Mouse (Mus musculus) neural tube, embryonic 11.5 days (tissue): ENCODE data around the gene Cxcl13. TPM values are rescaled to one million over a fixed set of nuclear protein-coding genes. Genes with fewer than 3 reads are reported as not detected.

Experiments used
- ATAC-seq: fragments of 200-750 bp; cut with Nextera tagmentation; 2 replicates; pipeline ENCODE4 v1.8.0; 2017; ENCODE audit warnings: moderate number of reproducible peaks, mild to moderate bottlenecking, moderate TSS enrichment, moderate library complexity; ENCODE audit not compliant: insufficient read depth, low FRiP score, low TSS enrichment
- DNase-seq: peaks from one replicate; pipeline ENCODE4 v3.0.0-alpha.2; 2015; ENCODE audit warnings: low spot score
- H3K27ac ChIP-seq: fragments of 300-500 bp; sonication (generic); 2 replicates; pipeline ENCODE4 v1.5.1; 2014; ENCODE audit warnings: low read depth, mild to moderate bottlenecking, low read length
- H3K27me3 ChIP-seq: fragments of 300-500 bp; sonication (generic); 2 replicates; pipeline ENCODE4 v1.6.1; 2014; ENCODE audit warnings: mild to moderate bottlenecking, low read length, mixed read lengths; ENCODE audit not compliant: control insufficient read depth, insufficient read depth
- H3K36me3 ChIP-seq: fragments of 300-500 bp; sonication (generic); 2 replicates; pipeline ENCODE4 v1.6.1; 2014; ENCODE audit warnings: mild to moderate bottlenecking, low read length, moderate library complexity, mixed read lengths; ENCODE audit not compliant: control insufficient read depth, insufficient read depth
- H3K4me1 ChIP-seq: fragments of 300-500 bp; sonication (generic); 2 replicates; pipeline ENCODE4 v1.6.1; 2014; ENCODE audit warnings: low read length, mixed read lengths; ENCODE audit not compliant: control insufficient read depth, insufficient read depth
- H3K4me2 ChIP-seq: fragments of 300-500 bp; sonication (generic); 2 replicates; pipeline ENCODE4 v1.6.1; 2014; ENCODE audit warnings: low read depth, mild to moderate bottlenecking, moderate library complexity
- H3K4me3 ChIP-seq: fragments of 300-500 bp; sonication (generic); 2 replicates; pipeline ENCODE4 v1.5.1; 2014; ENCODE audit warnings: low read depth, low read length
- H3K9ac ChIP-seq: fragments of 300-500 bp; sonication (generic); 2 replicates; pipeline ENCODE4 v1.6.1; 2014; ENCODE audit warnings: mild to moderate bottlenecking, low read length
- H3K9me3 ChIP-seq: fragments of 300-500 bp; sonication (generic); 2 replicates; pipeline ENCODE4 v1.6.1; 2016; ENCODE audit warnings: low read length; ENCODE audit not compliant: control insufficient read depth
- WGBS: fragments of 180-500 bp; shearing (Covaris S2); extraction: QIAGEN DNeasy Blood & Tissue Kit; methylation state at CpG from one replicate; pipeline ENCODE4 v1.1.7; 2014; 5-methylcytosine and 5-hydroxymethylcytosine counted together
- polyA plus RNA-seq: library from polyadenylated mRNA; unstranded; fragments of >200 nt; fragmentation: Nextera tagmentation; extraction: Ambion mirVana; gene quantifications from 2 replicates; pipeline ENCODE4 v1.2.1, GENCODE M21; 2014

Gene Cxcl13
- polyA plus RNA-seq, 1 experiment from 2014 or later = 0.33 TPM

GRCm38 (mm10) chr5:96008274-96008842 lies 51.6 kb downstream of the Cxcl13 start:
- no peak overlapping the region for H3K4me3 ChIP-seq
- H3K9ac ChIP-seq = no peak overlapping the region
- DNase-seq = no peak
- WGBS = 81% methylated on average over 7 of the region's 7 CpGs
- H3K4me1 ChIP-seq = no peaks in the 10 kb centered on the region
- no peak overlapping the region for H3K4me2 ChIP-seq
- H3K27ac ChIP-seq = no peak overlapping the region
- no peaks in the 10 kb centered on the region for H3K27me3 ChIP-seq
- ATAC-seq = no peak
- no peaks in the 10 kb centered on the region for H3K9me3 ChIP-seq
- H3K36me3 ChIP-seq = no peaks in the 10 kb centered on the region

DNA sequence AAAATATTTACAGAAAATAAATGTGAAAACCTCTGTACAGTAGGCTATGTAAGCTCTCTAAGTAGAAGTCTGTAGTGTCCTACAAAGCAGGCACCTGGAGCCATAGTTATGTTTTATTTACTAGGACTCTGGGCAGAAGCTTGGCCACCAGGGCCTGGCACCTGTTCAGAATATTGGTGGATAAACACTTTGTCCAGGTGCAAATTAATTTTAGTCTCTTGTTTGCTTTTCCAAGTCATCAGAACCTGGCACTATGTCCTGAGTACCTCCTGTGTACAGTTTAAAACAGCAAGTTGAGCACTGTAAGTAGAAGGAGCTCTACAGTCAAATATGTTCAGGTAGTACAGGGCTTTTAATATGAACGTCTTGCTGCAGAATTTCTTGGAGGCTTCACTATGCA lies 52.3 kb downstream of the Cxcl13 start:
- no peaks in the 10 kb centered on the region for H3K9me3 ChIP-seq
- no peaks in the 10 kb centered on the region for H3K4me1 ChIP-seq
- ATAC-seq (no peak), DNase-seq (no peak)
- H3K4me2 ChIP-seq = no peak overlapping the region
- no peaks in the 10 kb centered on the region for H3K36me3 ChIP-seq
- WGBS = 81% methylated on average over 1 of the region's 1 CpGs
- no peak overlapping the region for H3K9ac ChIP-seq
- H3K27ac ChIP-seq = no peak overlapping the region
- no peaks in the 10 kb centered on the region for H3K27me3 ChIP-seq
- H3K4me3 ChIP-seq = no peak overlapping the region

Other genes with a start within 250 kb of the Cxcl13 start
- gene Gm7978, start 220.8 kb upstream of the Cxcl13 start, polyA plus RNA-seq = not detected in 2 replicates
- not detected in 2 replicates for gene Gm7982, start 214.9 kb upstream of the Cxcl13 start, polyA plus RNA-seq
- gene E330014E10Rik, start 181.0 kb upstream of the Cxcl13 start, polyA plus RNA-seq = not detected in 2 replicates
- gene Cnot6l, start 207.2 kb downstream of the Cxcl13 start, polyA plus RNA-seq = 9.2 and 12.0 TPM in 2 replicates